Mouse (Mus musculus): Measurements from ENCODE around the gene Crb1. TPM values are rescaled to one million over a fixed set of nuclear protein-coding genes. Genes with fewer than 3 reads are reported as not detected.
A peak's percentile ranks its signal among the peaks of the same experiment; 100 is the strongest.

The Crb1 gene
- polyA plus RNA-seq, 1 experiment from 2014 or later = 3.0 TPM

- H3K4me1 ChIP-seq (ENCODE audit: control insufficient read depth, insufficient read depth, low read length) = no peaks in the 10 kb centered on the region
- H3K27ac ChIP-seq (replicated peaks; ENCODE audit: low read depth, low read length) = no peak overlapping the region
- WGBS = 73% methylated on average over 1 of the region's 1 CpGs
- no peak overlapping the region for H3K4me2 ChIP-seq (ENCODE audit: low read length)
- H3K36me3 ChIP-seq (ENCODE audit: control insufficient read depth, insufficient read depth, low read length) = no peaks in the 10 kb centered on the region
- H3K9me3 ChIP-seq (ENCODE audit: control insufficient read depth, low read length) = no peaks in the 10 kb centered on the region
- no peak overlapping the region for H3K9ac ChIP-seq (replicated peaks; ENCODE audit: low read length)
- DNase-seq (no peak), ATAC-seq (ENCODE audit: low FRiP score, low TSS enrichment) (no peak)
- H3K4me3 ChIP-seq (replicated peaks; ENCODE audit: low read depth, low read length) = no peak overlapping the region
- H3K27me3 ChIP-seq (ENCODE audit: control insufficient read depth, insufficient read depth, low read length) = no peaks in the 10 kb centered on the region
Measured at GRCm38 (mm10) chr1:139263158-139263557, 113.7 kb downstream of the Crb1 start.

GRCm38 (mm10) chr1:139255581-139255980 is 121.3 kb downstream of the Crb1 start:
- Histone ChIP-seq H3K27ac (replicated peaks; ENCODE audit: low read depth, low read length) (no peak overlapping the region), H3K4me1 (ENCODE audit: control insufficient read depth, insufficient read depth, low read length) (no peaks in the 10 kb centered on the region), H3K9me3 (ENCODE audit: control insufficient read depth, low read length) (no peaks in the 10 kb centered on the region), H3K4me2 (ENCODE audit: low read length) (no peak overlapping the region), H3K36me3 (ENCODE audit: control insufficient read depth, insufficient read depth, low read length) (no peaks in the 10 kb centered on the region), H3K4me3 (replicated peaks; ENCODE audit: low read depth, low read length) (no peak overlapping the region), H3K9ac (replicated peaks; ENCODE audit: low read length) (no peak overlapping the region), H3K27me3 (ENCODE audit: control insufficient read depth, insufficient read depth, low read length) (no peaks in the 10 kb centered on the region)
- DNase-seq = no peak
- no peak for ATAC-seq (ENCODE audit: low FRiP score, low TSS enrichment)
- WGBS = 67% methylated on average over 7 of the region's 7 CpGs

GRCm38 (mm10) chr1:139252041-139252440 is 124.9 kb downstream of the Crb1 start:
- WGBS = 91% methylated on average over 3 of the region's 3 CpGs
- Histone ChIP-seq H3K9me3 (ENCODE audit: control insufficient read depth, low read length) (no peaks in the 10 kb centered on the region), H3K4me1 (ENCODE audit: control insufficient read depth, insufficient read depth, low read length) (no peaks in the 10 kb centered on the region), H3K4me3 (replicated peaks; ENCODE audit: low read depth, low read length) (no peak overlapping the region), H3K27ac (replicated peaks; ENCODE audit: low read depth, low read length) (no peak overlapping the region), H3K36me3 (ENCODE audit: control insufficient read depth, insufficient read depth, low read length) (no peaks in the 10 kb centered on the region), H3K9ac (replicated peaks; ENCODE audit: low read length) (no peak overlapping the region), H3K27me3 (ENCODE audit: control insufficient read depth, insufficient read depth, low read length) (no peaks in the 10 kb centered on the region), H3K4me2 (ENCODE audit: low read length) (no peak overlapping the region)
- no peak for ATAC-seq (ENCODE audit: low FRiP score, low TSS enrichment)
- DNase-seq = no peak

- no peak overlapping the region for H3K4me2 ChIP-seq (ENCODE audit: low read length)
- H3K4me3 ChIP-seq (replicated peaks; ENCODE audit: low read depth, low read length) = no peak overlapping the region
- no peaks in the 10 kb centered on the region for H3K9me3 ChIP-seq (ENCODE audit: control insufficient read depth, low read length)
- ATAC-seq (ENCODE audit: low FRiP score, low TSS enrichment) (no peak), DNase-seq (no peak)
- 91% methylated on average over 6 of the region's 6 CpGs for WGBS
- no peak overlapping the region for H3K9ac ChIP-seq (replicated peaks; ENCODE audit: low read length)
- no peaks in the 10 kb centered on the region for H3K27me3 ChIP-seq (ENCODE audit: control insufficient read depth, insufficient read depth, low read length)
- H3K27ac ChIP-seq (replicated peaks; ENCODE audit: low read depth, low read length) = no peak overlapping the region
- no peaks in the 10 kb centered on the region for H3K4me1 ChIP-seq (ENCODE audit: control insufficient read depth, insufficient read depth, low read length)
- no peaks in the 10 kb centered on the region for H3K36me3 ChIP-seq (ENCODE audit: control insufficient read depth, insufficient read depth, low read length)
Measured at GRCm38 (mm10) chr1:139249159-139249558, 127.7 kb downstream of the Crb1 start.

- H3K27me3 ChIP-seq (ENCODE audit: control insufficient read depth, insufficient read depth, low read length) = no peaks in the 10 kb centered on the region
- no peaks in the 10 kb centered on the region for H3K9me3 ChIP-seq (ENCODE audit: control insufficient read depth, low read length)
- H3K4me3 ChIP-seq (replicated peaks; ENCODE audit: low read depth, low read length) = no peak overlapping the region
- H3K27ac ChIP-seq (replicated peaks; ENCODE audit: low read depth, low read length) = no peak overlapping the region
- ATAC-seq (ENCODE audit: low FRiP score, low TSS enrichment) (no peak), DNase-seq (no peak)
- H3K4me1 ChIP-seq (ENCODE audit: control insufficient read depth, insufficient read depth, low read length) = no peaks in the 10 kb centered on the region
- H3K4me2 ChIP-seq (ENCODE audit: low read length) = no peak overlapping the region
- no peak overlapping the region for H3K9ac ChIP-seq (replicated peaks; ENCODE audit: low read length)
- 93% methylated on average over 12 of the region's 12 CpGs for WGBS
- H3K36me3 ChIP-seq (ENCODE audit: control insufficient read depth, insufficient read depth, low read length) = no peaks in the 10 kb centered on the region
Measured at GRCm38 (mm10) chr1:139246723-139247380, 130.0 kb downstream of the Crb1 start.

- 46% methylated on average over 5 of the region's 5 CpGs for WGBS
- no peaks in the 10 kb centered on the region for H3K27me3 ChIP-seq (ENCODE audit: control insufficient read depth, insufficient read depth, low read length)
- ATAC-seq (ENCODE audit: low FRiP score, low TSS enrichment) (no peak), DNase-seq (peak; percentile 22)
- H3K4me3 ChIP-seq (replicated peaks; ENCODE audit: low read depth, low read length) = no peak overlapping the region
- H3K9me3 ChIP-seq (ENCODE audit: control insufficient read depth, low read length) = no peaks in the 10 kb centered on the region
- H3K27ac ChIP-seq (replicated peaks; ENCODE audit: low read depth, low read length) = no peak overlapping the region
- no peak overlapping the region for H3K4me2 ChIP-seq (ENCODE audit: low read length)
- no peaks in the 10 kb centered on the region for H3K36me3 ChIP-seq (ENCODE audit: control insufficient read depth, insufficient read depth, low read length)
- H3K9ac ChIP-seq (replicated peaks; ENCODE audit: low read length) = no peak overlapping the region
- H3K4me1 ChIP-seq (ENCODE audit: control insufficient read depth, insufficient read depth, low read length) = no peaks in the 10 kb centered on the region
Measured at GRCm38 (mm10) chr1:139236794-139237193, 140.1 kb downstream of the Crb1 start.

GRCm38 (mm10) chr1:139234611-139235568 is 142.0 kb downstream of the Crb1 start:
- H3K4me1 ChIP-seq (ENCODE audit: control insufficient read depth, insufficient read depth, low read length) = no peaks in the 10 kb centered on the region
- H3K9ac ChIP-seq (replicated peaks; ENCODE audit: low read length) = no peak overlapping the region
- no peak overlapping the region for H3K27ac ChIP-seq (replicated peaks; ENCODE audit: low read depth, low read length)
- ATAC-seq (ENCODE audit: low FRiP score, low TSS enrichment) (no peak), DNase-seq (no peak)
- WGBS = 82% methylated on average over 3 of the region's 3 CpGs
- no peaks in the 10 kb centered on the region for H3K36me3 ChIP-seq (ENCODE audit: control insufficient read depth, insufficient read depth, low read length)
- H3K4me3 ChIP-seq (replicated peaks; ENCODE audit: low read depth, low read length) = no peak overlapping the region
- H3K4me2 ChIP-seq (ENCODE audit: low read length) = no peak overlapping the region
- H3K9me3 ChIP-seq (ENCODE audit: control insufficient read depth, low read length) = no peaks in the 10 kb centered on the region
- no peaks in the 10 kb centered on the region for H3K27me3 ChIP-seq (ENCODE audit: control insufficient read depth, insufficient read depth, low read length)

- Histone ChIP-seq H3K4me1 (ENCODE audit: control insufficient read depth, insufficient read depth, low read length) (no peaks in the 10 kb centered on the region), H3K9ac (replicated peaks; ENCODE audit: low read length) (no peak overlapping the region), H3K27me3 (ENCODE audit: control insufficient read depth, insufficient read depth, low read length) (no peaks in the 10 kb centered on the region), H3K4me2 (ENCODE audit: low read length) (no peak overlapping the region), H3K4me3 (replicated peaks; ENCODE audit: low read depth, low read length) (no peak overlapping the region), H3K36me3 (ENCODE audit: control insufficient read depth, insufficient read depth, low read length) (no peaks in the 10 kb centered on the region), H3K27ac (replicated peaks; ENCODE audit: low read depth, low read length) (no peak overlapping the region), H3K9me3 (ENCODE audit: control insufficient read depth, low read length) (no peaks in the 10 kb centered on the region)
- 60% methylated on average over 3 of the region's 3 CpGs for WGBS
- DNase-seq (no peak), ATAC-seq (ENCODE audit: low FRiP score, low TSS enrichment) (no peak)
Measured at GRCm38 (mm10) chr1:139232636-139233035, 144.3 kb downstream of the Crb1 start.

Measured in midbrain, embryonic 14.5 days (tissue).